Comparison of ENCODE assay signal across 12 mouse cellular contexts in genomic region chr11:9793175-9793828, GRCm38 (mm10).
DNase-seq lines count a peak whose midpoint lies in the region; ATAC-seq lines count a peak whose summit lies in the region.
"Had no signal": no experiment of that assay in that cellular context is flagged by ENCODE, and none has a peak within 500 bp of the region (broad histone marks: within the 10 kb centered on the region; RNA-seq: fewer than 3 reads in every experiment).

No protein-coding gene starts in this region.

- no peak for ATAC-seq in kidney, embryonic 14.5 days (ENCODE audit: low FRiP score, low TSS enrichment)
- ATAC-seq in CD4-positive, CD25-positive, alpha-beta regulatory T cell, adult 4 months: no peak
- ATAC-seq: hindbrain, postnatal 0 days had no signal

- 76% methylated on average over 2 of the region's 2 CpGs for WGBS in kidney, embryonic 14.5 days

- no peak overlapping the region for H3K4me3 ChIP-seq in kidney, embryonic 14.5 days (ENCODE audit: low read length)
- H3K4me3 ChIP-seq: embryonic facial prominence, embryonic 15.5 days; gastrocnemius, adult 2 months; heart, embryonic 13.5 days had no signal

- H3K36me3 ChIP-seq in kidney, embryonic 14.5 days (ENCODE audit: control insufficient read depth, insufficient read depth, low read length): no peaks in the 10 kb centered on the region
- H3K36me3 ChIP-seq: embryonic facial prominence, embryonic 15.5 days; heart, embryonic 13.5 days had no signal

- H3K4me2 ChIP-seq in kidney, embryonic 14.5 days (replicated peaks; ENCODE audit: low read depth, low read length): no peak overlapping the region
- H3K4me2 ChIP-seq: embryonic facial prominence, embryonic 15.5 days; heart, embryonic 13.5 days had no signal

- no peaks in the 10 kb centered on the region for H3K9me3 ChIP-seq in kidney, embryonic 14.5 days (ENCODE audit: control insufficient read depth, low read length)
- H3K9me3 ChIP-seq: embryonic facial prominence, embryonic 15.5 days; heart, embryonic 13.5 days had no signal

- no peak overlapping the region for H3K9ac ChIP-seq in kidney, embryonic 14.5 days (ENCODE audit: low read depth, low read length)
- H3K9ac ChIP-seq: embryonic facial prominence, embryonic 15.5 days; heart, embryonic 13.5 days had no signal

- DNase-seq in adrenal gland, postnatal 10 days: peak; percentile 1
- no peak for DNase-seq in adrenal gland, adult 18-20 months (ENCODE audit: low spot score in 2 of 2)
- peak; percentile 3 for DNase-seq in kidney, postnatal 14 days
- DNase-seq in embryo, embryonic 11 days: peak; percentile 1
- peak; percentile 13 for DNase-seq in lung, postnatal 25 days (ENCODE audit: low spot score)
- no peak for DNase-seq in layer of hippocampus, adult 8-10 months (ENCODE audit: low spot score in 2 of 2)
- DNase-seq: gastrocnemius, adult 2 months had no signal

- H3K27ac ChIP-seq in kidney, embryonic 14.5 days (ENCODE audit: low read depth, low read length): no peak overlapping the region
- H3K27ac ChIP-seq: embryonic facial prominence, embryonic 15.5 days; gastrocnemius, adult 2 months; heart, embryonic 13.5 days; hindbrain, postnatal 0 days had no signal

- no peaks in the 10 kb centered on the region for H3K27me3 ChIP-seq in kidney, embryonic 14.5 days (ENCODE audit: control insufficient read depth, insufficient read depth, low read length)
- H3K27me3 ChIP-seq: embryonic facial prominence, embryonic 15.5 days; heart, embryonic 13.5 days had no signal

- H3K4me1 ChIP-seq in kidney, embryonic 14.5 days (ENCODE audit: control insufficient read depth, insufficient read depth, low read length): no peaks in the 10 kb centered on the region
- H3K4me1 ChIP-seq: embryonic facial prominence, embryonic 15.5 days; heart, embryonic 13.5 days had no signal

Comparison
In these comparisons a context has a peak if more than half of its experiments do, and no peak if none do; other contexts are left out.
1. DNase-seq: peak in adrenal gland, postnatal 10 days (single experiment), kidney, postnatal 14 days (single experiment), embryo, embryonic 11 days (single experiment) and lung, postnatal 25 days (single experiment); none in adrenal gland, adult 18-20 months (0 of 2) and layer of hippocampus, adult 8-10 months (0 of 2).